10 mouse cellular contexts compared by ENCODE assay signal in the genomic region with DNA sequence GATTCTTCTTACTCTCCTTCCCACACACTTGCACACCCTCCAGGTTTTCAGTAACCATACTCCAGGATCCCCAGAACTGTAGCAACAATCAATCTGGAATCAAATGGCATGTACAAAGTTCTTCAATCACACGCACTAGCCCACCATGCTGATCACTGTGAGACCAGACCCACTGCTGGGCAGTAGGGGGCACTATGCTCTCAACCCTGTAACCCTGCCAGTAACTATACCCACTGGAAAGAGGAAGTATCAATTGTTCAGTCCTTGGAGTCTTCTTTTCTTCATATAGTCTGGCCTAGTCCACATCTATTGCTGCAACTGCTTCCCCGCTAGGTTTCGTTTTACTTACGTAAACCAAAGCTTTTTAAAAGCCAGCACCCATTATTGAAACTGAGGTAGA.
DNase-seq lines count a peak whose midpoint lies in the region; ATAC-seq and TF ChIP-seq lines count a peak whose summit lies in the region.
"Had no signal": no experiment of that assay in that cellular context is flagged by ENCODE, and none has a peak within 500 bp of the region (broad histone marks: within the 10 kb centered on the region; RNA-seq: fewer than 3 reads in every experiment).

No protein-coding gene starts in this region.

- no peak overlapping the region for H3K9ac ChIP-seq in kidney, postnatal 0 days (ENCODE audit: low read depth, low read length)
- H3K9ac ChIP-seq in liver, postnatal 0 days (replicated peaks): no peak overlapping the region
- H3K9ac ChIP-seq: heart, embryonic 13.5 days had no signal

- TF ChIP-seq CTCF in kidney, postnatal 0 days (IDR thresholded peaks at IDR 0.05; ENCODE audit: low read depth): peak; percentile 25; the same call in 1 of the 2 replicates
- TF ChIP-seq CTCF in liver, postnatal 0 days (IDR thresholded peaks at IDR 0.05; ENCODE audit: low read depth): peak; percentile 65

- H3K9me3 ChIP-seq in kidney, postnatal 0 days (replicated peaks; ENCODE audit: low read length): no peaks in the 10 kb centered on the region
- H3K9me3 ChIP-seq in liver, postnatal 0 days (ENCODE audit: low read length): no peaks in the 10 kb centered on the region
- H3K9me3 ChIP-seq: heart, embryonic 13.5 days had no signal

- no peaks in the 10 kb centered on the region for H3K27me3 ChIP-seq in kidney, postnatal 0 days (ENCODE audit: insufficient read depth, low read length)
- no peaks in the 10 kb centered on the region for H3K27me3 ChIP-seq in liver, postnatal 0 days (ENCODE audit: insufficient read depth, low read length)
- H3K27me3 ChIP-seq: heart, embryonic 13.5 days had no signal

- H3K27ac ChIP-seq in kidney, postnatal 0 days: no peak overlapping the region
- no peak overlapping the region for H3K27ac ChIP-seq in liver, postnatal 0 days (ENCODE audit: low read depth)
- H3K27ac ChIP-seq: heart, embryonic 13.5 days had no signal

- H3K4me3 ChIP-seq in kidney, postnatal 0 days (replicated peaks; ENCODE audit: low read depth, low read length): no peak overlapping the region
- no peak overlapping the region for H3K4me3 ChIP-seq in liver, postnatal 0 days (ENCODE audit: low read depth, low read length)
- H3K4me3 ChIP-seq: heart, embryonic 13.5 days had no signal

- no peaks in the 10 kb centered on the region for H3K36me3 ChIP-seq in kidney, postnatal 0 days (ENCODE audit: insufficient read depth, low read length)
- no peaks in the 10 kb centered on the region for H3K36me3 ChIP-seq in liver, postnatal 0 days (replicated peaks; ENCODE audit: insufficient read depth, low read length)
- H3K36me3 ChIP-seq: heart, embryonic 13.5 days had no signal

- no peaks in the 10 kb centered on the region for H3K4me1 ChIP-seq in kidney, postnatal 0 days (replicated peaks; ENCODE audit: insufficient read depth, low read length)
- no peaks in the 10 kb centered on the region for H3K4me1 ChIP-seq in liver, postnatal 0 days (ENCODE audit: insufficient read depth)
- H3K4me1 ChIP-seq: heart, embryonic 13.5 days had no signal

- DNase-seq in kidney, postnatal 0 days (ENCODE audit: low spot score): no peak
- no peak for DNase-seq in kidney, postnatal 4 days
- DNase-seq in thymus, postnatal 14 days: peak; percentile 6
- DNase-seq in thymus, adult 18-20 months: no peak
- DNase-seq in liver, postnatal 0 days: peak; percentile 41
- peak; percentile 30 for DNase-seq in thymus, postnatal 4 days
- DNase-seq in retina, postnatal 1 day: no peak
- no peak for DNase-seq in right cerebral cortex, postnatal 36 days (ENCODE audit: low spot score in 2 of 2)

- 92% methylated on average over 4 of the region's 4 CpGs for WGBS in kidney, postnatal 0 days
- 75% methylated on average over 4 of the region's 4 CpGs for WGBS in liver, postnatal 0 days (ENCODE audit: insufficient replicate concordance)

- TF ChIP-seq EP300 in liver, postnatal 0 days (IDR thresholded peaks at IDR 0.05; ENCODE audit: low read depth): no peak

- ATAC-seq in kidney, postnatal 0 days (replicated peaks; ENCODE audit: low FRiP score, low read depth): no peak
- ATAC-seq in liver, postnatal 0 days: 0 out of 2 replicates have a peak, but pooled peaks have one; percentile 36
- ATAC-seq: forebrain, embryonic 14.5 days had no signal

- H3K4me2 ChIP-seq in kidney, postnatal 0 days (ENCODE audit: low read length): no peak overlapping the region
- H3K4me2 ChIP-seq in liver, postnatal 0 days (ENCODE audit: low read depth, low read length): no peak overlapping the region
- H3K4me2 ChIP-seq: heart, embryonic 13.5 days had no signal

Comparison
In these comparisons a context has a peak if more than half of its experiments do, and no peak if none do; other contexts are left out.
1. DNase-seq: peak in thymus, postnatal 14 days (single experiment), liver, postnatal 0 days (single experiment) and thymus, postnatal 4 days (single experiment); none in kidney, postnatal 0 days (single experiment), kidney, postnatal 4 days (0 of 2), thymus, adult 18-20 months (0 of 2), retina, postnatal 1 day (single experiment) and right cerebral cortex, postnatal 36 days (0 of 2).